ENCODE assay signal across 33 mouse cellular contexts in genomic region chr7:45463987-45464778, GRCm38 (mm10). TPM values are rescaled to one million over a fixed set of nuclear protein-coding genes. Genes with fewer than 3 reads are reported as not detected.
DNase-seq lines count a peak whose midpoint lies in the region; ATAC-seq and TF ChIP-seq lines count a peak whose summit lies in the region.
"Had no signal": no experiment of that assay in that cellular context is flagged by ENCODE, and none has a peak within 500 bp of the region (broad histone marks: within the 10 kb centered on the region; RNA-seq: fewer than 3 reads in every experiment).

No protein-coding gene starts in this region.

- no peak overlapping the region for H3K4me2 ChIP-seq in intestine, embryonic 14.5 days (ENCODE audit: low read length)
- no peak overlapping the region for H3K4me2 ChIP-seq in intestine, embryonic 16.5 days (ENCODE audit: low read depth, low read length)
- H3K4me2 ChIP-seq in CH12.LX (ENCODE audit: insufficient read depth, low read depth, poor library complexity, severe bottlenecking): peak overlapping the region; percentile 78
- H3K4me2 ChIP-seq in liver, embryonic 16.5 days (ENCODE audit: low read depth, low read length): no peak overlapping the region
- no peak overlapping the region for H3K4me2 ChIP-seq in hindbrain, embryonic 11.5 days (replicated peaks; ENCODE audit: low read depth, low read length)
- H3K4me2 ChIP-seq: heart, embryonic 15.5 days; hindbrain, embryonic 14.5 days had no signal

- H3K27me3 ChIP-seq in intestine, embryonic 14.5 days (replicated peaks; ENCODE audit: control insufficient read depth, insufficient read depth, low read length): no peaks in the 10 kb centered on the region
- H3K27me3 ChIP-seq in intestine, embryonic 16.5 days (replicated peaks; ENCODE audit: control insufficient read depth, insufficient read depth, low read length): no peaks in the 10 kb centered on the region
- H3K27me3 ChIP-seq in CH12.LX (replicated peaks) (no peaks in the 10 kb centered on the region), E14TG2a.4 (ENCODE audit: insufficient read depth, low read length) (no peaks in the 10 kb centered on the region)
- H3K27me3 ChIP-seq in liver, embryonic 16.5 days (ENCODE audit: control insufficient read depth, insufficient read depth, low read depth, low read length): no peaks in the 10 kb centered on the region
- H3K27me3 ChIP-seq in hindbrain, embryonic 11.5 days (ENCODE audit: control insufficient read depth, insufficient read depth, low read length): no peaks in the 10 kb centered on the region
- H3K27me3 ChIP-seq: heart, embryonic 15.5 days; midbrain, embryonic 13.5 days; Patski had no signal

- TF ChIP-seq RAD21 in CH12.LX (IDR thresholded peaks at IDR 0.05; ENCODE audit: low read depth, low read length): no peak

- H3K9me3 ChIP-seq in intestine, embryonic 14.5 days (ENCODE audit: control insufficient read depth, low read length): no peaks in the 10 kb centered on the region
- no peaks in the 10 kb centered on the region for H3K9me3 ChIP-seq in intestine, embryonic 16.5 days (ENCODE audit: control insufficient read depth, low read length)
- peaks cover 2% of the 10 kb centered on the region for H3K9me3 ChIP-seq in CH12.LX (replicated peaks; ENCODE audit: low read length)
- no peaks in the 10 kb centered on the region for H3K9me3 ChIP-seq in E14TG2a.4 (ENCODE audit: low read length)
- H3K9me3 ChIP-seq in liver, embryonic 16.5 days (replicated peaks; ENCODE audit: control insufficient read depth, low read length): no peaks in the 10 kb centered on the region
- no peaks in the 10 kb centered on the region for H3K9me3 ChIP-seq in hindbrain, embryonic 11.5 days (ENCODE audit: control insufficient read depth, low read length)
- H3K9me3 ChIP-seq: embryonic facial prominence, embryonic 10.5 days; forebrain, embryonic 10.5 days; heart, embryonic 15.5 days; midbrain, embryonic 13.5 days had no signal

- in situ Hi-C loops in CH12.LX (cut with MboI; ENCODE audit: low pct_ligation_motif_present, low pct_unique_long_range_greater_than_20kb, low sequenced_read_pairs): loop anchor here (10.0 kb wide), 1 partner anchor 221 kb away; the partner anchor contains the start of gene Ntn5

- no peak for ATAC-seq in intestine, embryonic 14.5 days (replicated peaks; ENCODE audit: low FRiP score, low TSS enrichment, low read depth)
- no peak for ATAC-seq in intestine, embryonic 16.5 days
- ATAC-seq in liver, embryonic 16.5 days (ENCODE audit: low read depth): no peak
- ATAC-seq in hindbrain, embryonic 11.5 days (ENCODE audit: low FRiP score): no peak
- ATAC-seq: forebrain, embryonic 16.5 days; inflammation-experienced regulatory T-cells, adult 6 months; midbrain, embryonic 13.5 days; Patski had no signal

- 93% methylated on average over 7 of the region's 7 CpGs for WGBS in intestine, embryonic 14.5 days
- WGBS in intestine, embryonic 16.5 days: 93% methylated on average over 7 of the region's 7 CpGs
- WGBS in liver, embryonic 16.5 days (ENCODE audit: insufficient replicate concordance): 84% methylated on average over 7 of the region's 7 CpGs
- WGBS in hindbrain, embryonic 11.5 days: 96% methylated on average over 7 of the region's 7 CpGs

- no peak overlapping the region for H3K4me3 ChIP-seq in intestine, embryonic 14.5 days (ENCODE audit: low read depth, low read length)
- no peak overlapping the region for H3K4me3 ChIP-seq in intestine, embryonic 16.5 days (ENCODE audit: low read length)
- peak overlapping the region in 2 of 3 experiments; percentile 77 to 81 for H3K4me3 ChIP-seq in CH12.LX (replicated peaks in 1 of 3; ENCODE audit: low read depth in 2 of 3, low read length in 2 of 3, poor library complexity in 1 of 3)
- peak overlapping the region; percentile 99 for H3K4me3 ChIP-seq in E14TG2a.4 (replicated peaks; ENCODE audit: low read length)
- H3K4me3 ChIP-seq in liver, embryonic 16.5 days (ENCODE audit: low read depth, low read length): no peak overlapping the region
- no peak overlapping the region for H3K4me3 ChIP-seq in hindbrain, embryonic 11.5 days (ENCODE audit: low read depth, low read length)
- H3K4me3 ChIP-seq: embryonic facial prominence, embryonic 10.5 days; layer of hippocampus, adult 2 months; midbrain, embryonic 13.5 days had no signal

- TF ChIP-seq CTCF in CH12.LX (conservative IDR thresholded peaks at IDR 0.05 in 1 of 2, IDR thresholded peaks at IDR 0.05 in 1 of 2; ENCODE audit: low read depth in 2 of 2, low read length in 2 of 2) (no peak), E14TG2a.4 (conservative IDR thresholded peaks at IDR 0.05; ENCODE audit: low read length) (no peak)

- no peak for TF ChIP-seq EP300 in CH12.LX (IDR thresholded peaks at IDR 0.05; ENCODE audit: low read length)

- no peak for TF ChIP-seq POLR2A in CH12.LX (IDR thresholded peaks at IDR 0.05; ENCODE audit: low read depth, low read length)

- DNase-seq in intestine, embryonic 14.5 days (ENCODE audit: low spot score): peak; percentile 45
- DNase-seq in CH12.LX (ENCODE audit: extremely low read depth): no peak
- DNase-seq in frontal cortex, adult 2 months (ENCODE audit: extremely low spot score in 1 of 2, low spot score in 1 of 2): no peak
- DNase-seq in hindbrain, embryonic 11.5 days (ENCODE audit: low spot score): no peak
- DNase-seq: adrenal gland, adult 2 months; gastrocnemius, postnatal 36 days; heart, postnatal 36 days; kidney, postnatal 25 days; lung, adult 18-20 months; lung, postnatal 10 days; thymus, postnatal 14 days had no signal

- H3K79me2 ChIP-seq in CH12.LX (replicated peaks; ENCODE audit: control insufficient read depth, extremely low read depth, insufficient read depth, poor library complexity, severe bottlenecking): peaks cover 32% of the 10 kb centered on the region

- dilution Hi-C loops in CH12.LX (cut with MboI; ENCODE audit: extremely low pct_ligation_motif_present, extremely low pct_unique_long_range_greater_than_20kb, low sequenced_read_pairs): no loop called here

- peaks cover 29% of the 10 kb centered on the region for H3K36me3 ChIP-seq in intestine, embryonic 14.5 days (ENCODE audit: control insufficient read depth, insufficient read depth, low read length)
- no peaks in the 10 kb centered on the region; the same call in 1 of the 2 replicates for H3K36me3 ChIP-seq in intestine, embryonic 16.5 days (ENCODE audit: control insufficient read depth, insufficient read depth, low read length)
- H3K36me3 ChIP-seq in CH12.LX (replicated peaks in 1 of 2; ENCODE audit: control insufficient read depth in 1 of 2, insufficient read depth in 1 of 2, low read length in 1 of 2): peaks cover 24 to 39% of the 10 kb centered on the region in 2 experiments
- H3K36me3 ChIP-seq in E14TG2a.4 (ENCODE audit: insufficient read depth, low read length): peaks cover 56% of the 10 kb centered on the region
- H3K36me3 ChIP-seq in liver, embryonic 16.5 days (ENCODE audit: control insufficient read depth, insufficient read depth): peaks cover 11% of the 10 kb centered on the region
- peaks cover 9% of the 10 kb centered on the region; the same call in 1 of the 2 replicates for H3K36me3 ChIP-seq in hindbrain, embryonic 11.5 days (ENCODE audit: control insufficient read depth, insufficient read depth, low read length)

- H3K4me1 ChIP-seq in intestine, embryonic 14.5 days (replicated peaks; ENCODE audit: control insufficient read depth, insufficient read depth, low read length): peaks cover 36% of the 10 kb centered on the region
- H3K4me1 ChIP-seq in intestine, embryonic 16.5 days (ENCODE audit: control insufficient read depth, insufficient read depth, low read length): peaks cover 34% of the 10 kb centered on the region
- H3K4me1 ChIP-seq in CH12.LX (ENCODE audit: control insufficient read depth in 1 of 2, insufficient read depth in 2 of 2) (peaks cover 16 to 41% of the 10 kb centered on the region in 2 experiments), E14TG2a.4 (replicated peaks; ENCODE audit: low read depth, low read length) (peaks cover 65% of the 10 kb centered on the region)
- peaks cover 43% of the 10 kb centered on the region for H3K4me1 ChIP-seq in liver, embryonic 16.5 days (ENCODE audit: control insufficient read depth, low read depth, low read length)
- H3K4me1 ChIP-seq in hindbrain, embryonic 11.5 days (replicated peaks; ENCODE audit: control insufficient read depth, insufficient read depth, low read length): peaks cover 11% of the 10 kb centered on the region

- H3K27ac ChIP-seq in intestine, embryonic 14.5 days (ENCODE audit: low read depth): no peak overlapping the region
- no peak overlapping the region for H3K27ac ChIP-seq in intestine, embryonic 16.5 days (ENCODE audit: low read length)
- no peak overlapping the region for H3K27ac ChIP-seq in CH12.LX (ENCODE audit: insufficient read depth, low read depth)
- H3K27ac ChIP-seq in liver, embryonic 16.5 days (ENCODE audit: low read length): 0 out of 2 replicates have a peak overlapping the region, but pooled peaks have one; percentile 43
- no peak overlapping the region for H3K27ac ChIP-seq in hindbrain, embryonic 11.5 days (ENCODE audit: low read depth, low read length)
- H3K27ac ChIP-seq: embryonic facial prominence, embryonic 10.5 days; forebrain, embryonic 10.5 days; heart, embryonic 15.5 days; hindbrain, embryonic 14.5 days; layer of hippocampus, adult 2 months; midbrain, embryonic 13.5 days had no signal

- H3K9ac ChIP-seq in intestine, embryonic 14.5 days (ENCODE audit: low read length): no peak overlapping the region
- no peak overlapping the region for H3K9ac ChIP-seq in intestine, embryonic 16.5 days (ENCODE audit: low read depth, low read length)
- H3K9ac ChIP-seq in CH12.LX (ENCODE audit: insufficient read depth, low read depth): peak overlapping the region; percentile 81
- no peak overlapping the region for H3K9ac ChIP-seq in liver, embryonic 16.5 days (ENCODE audit: low read depth, low read length)
- no peak overlapping the region for H3K9ac ChIP-seq in hindbrain, embryonic 11.5 days (ENCODE audit: low read depth, low read length)
- H3K9ac ChIP-seq: heart, embryonic 15.5 days; hindbrain, embryonic 14.5 days; midbrain, embryonic 13.5 days had no signal

RNA-seq across cellular contexts. Expression of gene Bax, which starts 2.5 kb away (rescaled TPM):
- 134 and 139 TPM in 2 replicates for polyA plus RNA-seq in intestine, embryonic 14.5 days (2014; fragmentation: Nextera tagmentation; extraction: Ambion mirVana)
- polyA plus RNA-seq in intestine, embryonic 16.5 days (2015; fragmentation: Nextera tagmentation; extraction: Ambion mirVana): 178 and 185 TPM in 2 replicates
- total RNA-seq in CH12.LX (2012; rRNA removed) (232 and 233 TPM in 2 replicates), CH12.LX (2014; rRNA removed) (185 and 195 TPM in 2 replicates)
- polyA plus RNA-seq in CH12.LX (2012; ENCODE audit: insufficient read length, low read depth): 273 and 321 TPM in 2 replicates
- 63.3 and 63.4 TPM in 2 replicates for polyA plus RNA-seq in liver, embryonic 16.5 days (2015; fragmentation: Nextera tagmentation; extraction: Ambion mirVana)
- polyA plus RNA-seq in frontal cortex, adult 2 months (2012; rRNA removed): 108 and 110 TPM in 2 replicates
- 128 and 196 TPM in 2 replicates for polyA plus RNA-seq in hindbrain, embryonic 11.5 days (2014; fragmentation: Nextera tagmentation; extraction: Ambion mirVana)

RNA-seq across cellular contexts. Expression of gene Ftl1, which starts 4.5 kb away (rescaled TPM):
- polyA plus RNA-seq in intestine, embryonic 14.5 days (2014; fragmentation: Nextera tagmentation; extraction: Ambion mirVana): 4,654 and 4,671 TPM in 2 replicates
- 7,117 and 7,555 TPM in 2 replicates for polyA plus RNA-seq in intestine, embryonic 16.5 days (2015; fragmentation: Nextera tagmentation; extraction: Ambion mirVana)
- total RNA-seq in CH12.LX (2012; rRNA removed) (142 and 164 TPM in 2 replicates), CH12.LX (2014; rRNA removed) (790 and 1,027 TPM in 2 replicates)
- polyA plus RNA-seq in CH12.LX (2012; ENCODE audit: insufficient read length, low read depth): 31.2 and 60.3 TPM in 2 replicates
- 6,125 and 6,166 TPM in 2 replicates for polyA plus RNA-seq in liver, embryonic 16.5 days (2015; fragmentation: Nextera tagmentation; extraction: Ambion mirVana)
- polyA plus RNA-seq in frontal cortex, adult 2 months (2012; rRNA removed): 647 and 719 TPM in 2 replicates
- polyA plus RNA-seq in hindbrain, embryonic 11.5 days (2014; fragmentation: Nextera tagmentation; extraction: Ambion mirVana): 5,748 and 5,943 TPM in 2 replicates

RNA-seq across cellular contexts. Expression of gene Tulp2, which starts 17.5 kb away (rescaled TPM):
- 1.8 and 2.3 TPM in 2 replicates for polyA plus RNA-seq in intestine, embryonic 14.5 days (2014; fragmentation: Nextera tagmentation; extraction: Ambion mirVana)
- 0.78 and 0.93 TPM in 2 replicates for polyA plus RNA-seq in intestine, embryonic 16.5 days (2015; fragmentation: Nextera tagmentation; extraction: Ambion mirVana)
- total RNA-seq in CH12.LX (2012; rRNA removed) (0.13 and 0.17 TPM in 2 replicates), CH12.LX (2014; rRNA removed) (not detected in 2 replicates)
- polyA plus RNA-seq in CH12.LX (2012; ENCODE audit: insufficient read length, low read depth): not detected in 2 replicates
- polyA plus RNA-seq in liver, embryonic 16.5 days (2015; fragmentation: Nextera tagmentation; extraction: Ambion mirVana): 0.41 and 0.75 TPM in 2 replicates
- polyA plus RNA-seq in frontal cortex, adult 2 months (2012; rRNA removed): 0.12 and 0.17 TPM in 2 replicates
- 0.40 and 0.54 TPM in 2 replicates for polyA plus RNA-seq in hindbrain, embryonic 11.5 days (2014; fragmentation: Nextera tagmentation; extraction: Ambion mirVana)
- total RNA-seq: common myeloid progenitor, adult 5-6 weeks; layer of hippocampus, adult 2 months; layer of hippocampus, postnatal 25 days had no signal
- polyA plus RNA-seq: C2C12; cerebellum, adult 2 months; forebrain, embryonic 16.5 days had no signal

RNA-seq across cellular contexts. Expression of gene Gm45808, which starts 22.4 kb away (rescaled TPM):
- polyA plus RNA-seq in intestine, embryonic 14.5 days (2014; fragmentation: Nextera tagmentation; extraction: Ambion mirVana): not detected in 2 replicates
- not detected in 2 replicates for polyA plus RNA-seq in intestine, embryonic 16.5 days (2015; fragmentation: Nextera tagmentation; extraction: Ambion mirVana)
- total RNA-seq in CH12.LX (2012; rRNA removed): 5.0 and 5.7 TPM in 2 replicates
- total RNA-seq in CH12.LX (2014; rRNA removed): 0.85 and 1.3 TPM in 2 replicates
- polyA plus RNA-seq in CH12.LX (2012; ENCODE audit: insufficient read length, low read depth): 2.2 TPM in 1 of 2 replicates, not detected in the other
- polyA plus RNA-seq in liver, embryonic 16.5 days (2015; fragmentation: Nextera tagmentation; extraction: Ambion mirVana): not detected in 2 replicates
- 0.23 TPM in 1 of 2 replicates, not detected in the other for polyA plus RNA-seq in frontal cortex, adult 2 months (2012; rRNA removed)
- not detected in 2 replicates for polyA plus RNA-seq in hindbrain, embryonic 11.5 days (2014; fragmentation: Nextera tagmentation; extraction: Ambion mirVana)
- total RNA-seq: common myeloid progenitor, adult 5-6 weeks; megakaryocyte progenitor cell, adult 5-6 weeks; monocyte, adult 5-6 weeks had no signal
- polyA plus RNA-seq: adrenal gland, adult 2 months; C2C12; cerebellum, adult 2 months; embryonic facial prominence, embryonic 10.5 days; forebrain, embryonic 10.5 days; forebrain, embryonic 16.5 days; heart, embryonic 15.5 days; hindbrain, embryonic 14.5 days; inflammation-experienced regulatory T-cells, adult 6 months; kidney, embryonic 14.5 days; limb, embryonic 11.5 days; midbrain, embryonic 13.5 days; neural tube, embryonic 11.5 days; Patski; stomach, embryonic 14.5 days had no signal

RNA-seq across cellular contexts. Expression of gene Dhdh, which starts 24.4 kb away (rescaled TPM):
- 2.9 and 3.5 TPM in 2 replicates for polyA plus RNA-seq in intestine, embryonic 14.5 days (2014; fragmentation: Nextera tagmentation; extraction: Ambion mirVana)
- 1.9 and 2.2 TPM in 2 replicates for polyA plus RNA-seq in intestine, embryonic 16.5 days (2015; fragmentation: Nextera tagmentation; extraction: Ambion mirVana)
- total RNA-seq in CH12.LX (2012; rRNA removed): 5.9 and 6.4 TPM in 2 replicates
- 7.1 and 7.2 TPM in 2 replicates for total RNA-seq in CH12.LX (2014; rRNA removed)
- polyA plus RNA-seq in CH12.LX (2012; ENCODE audit: insufficient read length, low read depth): 15.3 and 18.0 TPM in 2 replicates
- polyA plus RNA-seq in liver, embryonic 16.5 days (2015; fragmentation: Nextera tagmentation; extraction: Ambion mirVana): 2.5 and 3.3 TPM in 2 replicates
- polyA plus RNA-seq in frontal cortex, adult 2 months (2012; rRNA removed): 8.0 and 8.8 TPM in 2 replicates
- polyA plus RNA-seq in hindbrain, embryonic 11.5 days (2014; fragmentation: Nextera tagmentation; extraction: Ambion mirVana): 2.9 and 4.1 TPM in 2 replicates

Comparison
In these comparisons a context has a peak if more than half of its experiments do, and no peak if none do; other contexts are left out.
1. H3K4me3 ChIP-seq: peak in CH12.LX (2 of 3) and E14TG2a.4 (single experiment); none in intestine, embryonic 14.5 days (single experiment), intestine, embryonic 16.5 days (single experiment), liver, embryonic 16.5 days (single experiment) and hindbrain, embryonic 11.5 days (single experiment).
2. RNA of gene Ftl1, which starts 4.5 kb away (polyA plus RNA-seq): 7,117 to 7,555 TPM in intestine, embryonic 16.5 days, 6,125 to 6,166 TPM in liver, embryonic 16.5 days, 5,748 to 5,943 TPM in hindbrain, embryonic 11.5 days, 4,654 to 4,671 TPM in intestine, embryonic 14.5 days and 647 to 719 TPM in frontal cortex, adult 2 months; 31.2 to 60.3 TPM in CH12.LX; every median in the first group is over 10 times any median in the second.